Mouse (Mus musculus) MEL (cell line): ENCODE measurements at regions not wholly inside any gene's neighbourhood (a gene's known extent, or its start where the extent isn't known, plus 50 kb on each side); places are given as distances from the start of the nearest gene placed in this dataset.

Experiments used
- DNase-seq: peaks from one replicate; pipeline ENCODE4 v3.0.0; 2011; ENCODE audit warnings: low read depth, low spot score
- H3K27ac ChIP-seq: 2 replicates; pipeline ENCODE4 v1.5.1; 2012; ENCODE audit warnings: low read depth, mild to moderate bottlenecking, control low read depth, low read length, moderate library complexity; ENCODE audit not compliant: control insufficient read depth
- H3K27me3 ChIP-seq, 2 experiments: fragments of 150-350 bp in 1 of 2; sonication (generic) in 1 of 2; 2 replicates each; pipeline ENCODE4 v1.6.1; 2012; ENCODE audit warnings: low read length in 2 of 2, mild to moderate bottlenecking in 2 of 2, improper control_type of control experiment in 1 of 2, moderate library complexity in 1 of 2; ENCODE audit not compliant: insufficient read depth in 2 of 2, control insufficient read depth in 1 of 2
- H3K36me3 ChIP-seq, 2 experiments: 2 replicates each; pipeline ENCODE4 v1.6.1; 2012 to 2014; ENCODE audit warnings: low read length in 2 of 2, improper control_type of control experiment in 1 of 2, inconsistent platforms in 1 of 2, mild to moderate bottlenecking in 1 of 2; ENCODE audit not compliant: insufficient read depth in 2 of 2, control insufficient read depth in 1 of 2
- H3K4me1 ChIP-seq, 2 experiments: fragments of 150-350 bp in 1 of 2; sonication (generic) in 1 of 2; 2 replicates each; pipeline ENCODE4 v1.6.1; 2012; ENCODE audit warnings: low read length in 2 of 2, improper control_type of control experiment in 1 of 2, mild to moderate bottlenecking in 1 of 2; ENCODE audit not compliant: insufficient read depth in 2 of 2, control insufficient read depth in 1 of 2
- H3K4me3 ChIP-seq, 2 experiments: fragments of 150-350 bp in 1 of 2; sonication (generic) in 1 of 2; 2 replicates each; pipeline ENCODE4 v1.5.1; 2012; ENCODE audit warnings: low read depth in 2 of 2, low read length in 2 of 2, mild to moderate bottlenecking in 2 of 2, moderate library complexity in 2 of 2, control low read depth in 1 of 2, improper control_type of control experiment in 1 of 2; ENCODE audit not compliant: control insufficient read depth in 1 of 2, insufficient read depth in 1 of 2
- H3K79me2 ChIP-seq: 2 replicates; pipeline ENCODE4 v1.6.1; 2012; ENCODE audit warnings: mild to moderate bottlenecking, low read length, moderate library complexity; ENCODE audit not compliant: control insufficient read depth, poor library complexity, insufficient read depth
- H3K9ac ChIP-seq: 2 replicates; pipeline ENCODE4 v1.6.1; 2012; ENCODE audit warnings: low read depth, mild to moderate bottlenecking, control low read depth, low read length, moderate library complexity; ENCODE audit not compliant: control insufficient read depth, poor library complexity, severe bottlenecking
- H3K9me3 ChIP-seq: fragments of 150-350 bp; sonication (generic); replicated peaks from 2 replicates; pipeline ENCODE4 v1.6.1; 2012; ENCODE audit warnings: mild to moderate bottlenecking, low read length, improper control_type of control experiment, moderate library complexity; ENCODE audit not compliant: insufficient read depth
- CHD1 ChIP-seq: IDR thresholded peaks from 2 replicates; pipeline ENCODE4 v1.6.1; 2012; ENCODE audit warnings: low read depth, mild to moderate bottlenecking, inconsistent platforms, low read length, improper control_type of control experiment
- CHD2 ChIP-seq: IDR thresholded peaks from 2 replicates; pipeline ENCODE4 v1.6.1; 2011; ENCODE audit warnings: low read length, improper control_type of control experiment
- E2F4 ChIP-seq: IDR thresholded peaks from 2 replicates; pipeline ENCODE4 v1.6.1; 2011; ENCODE audit warnings: low read depth, low read length, improper control_type of control experiment, borderline replicate concordance
- ELF1 ChIP-seq: IDR thresholded peaks from 2 replicates; pipeline ENCODE4 v1.6.1; 2014; ENCODE audit warnings: low read depth, mild to moderate bottlenecking, inconsistent platforms, low read length, improper control_type of control experiment, moderate library complexity
- ETS1 ChIP-seq: IDR thresholded peaks from 2 replicates; pipeline ENCODE4 v1.6.1; 2012; ENCODE audit warnings: low read depth, mild to moderate bottlenecking, inconsistent platforms, low read length, improper control_type of control experiment, moderate library complexity
- GATA1 ChIP-seq: IDR thresholded peaks from 2 replicates; pipeline ENCODE4 v1.6.1; 2011; ENCODE audit warnings: low read depth, low read length, improper control_type of control experiment
- MAX ChIP-seq: IDR thresholded peaks from 2 replicates; pipeline ENCODE4 v1.6.1; 2011; ENCODE audit warnings: low read length, improper control_type of control experiment
- MEF2A ChIP-seq: IDR thresholded peaks from 2 replicates; pipeline ENCODE4 v1.6.1; 2014; ENCODE audit warnings: low read depth, mild to moderate bottlenecking, inconsistent platforms, low read length, improper control_type of control experiment; ENCODE audit not compliant: poor library complexity, insufficient replicate concordance, severe bottlenecking; ENCODE audit errors: extremely low read depth
- MYC ChIP-seq: IDR thresholded peaks from 2 replicates; pipeline ENCODE4 v1.6.1; 2011; ENCODE audit warnings: low read depth, mild to moderate bottlenecking, low read length, improper control_type of control experiment, moderate library complexity
- NRF1 ChIP-seq: IDR thresholded peaks from 2 replicates; pipeline ENCODE4 v1.6.1; 2014; ENCODE audit warnings: low read depth, mild to moderate bottlenecking, inconsistent platforms, low read length, improper control_type of control experiment, moderate library complexity; ENCODE audit not compliant: poor library complexity, insufficient read depth, severe bottlenecking
- POLR2AphosphoS2 ChIP-seq: IDR thresholded peaks from 2 replicates; pipeline ENCODE4 v1.6.1; 2011; ENCODE audit warnings: low read length, improper control_type of control experiment
- SMC3 ChIP-seq: IDR thresholded peaks from 2 replicates; pipeline ENCODE4 v1.6.1; 2011; ENCODE audit warnings: low read depth, low read length, improper control_type of control experiment
- USF1 ChIP-seq: IDR thresholded peaks from 2 replicates; pipeline ENCODE4 v1.6.1; 2014; ENCODE audit warnings: low read depth, mild to moderate bottlenecking, inconsistent platforms, low read length, improper control_type of control experiment, moderate library complexity
- ZKSCAN1 ChIP-seq: IDR thresholded peaks from 2 replicates; pipeline ENCODE4 v1.6.1; 2012; ENCODE audit warnings: low read depth, mild to moderate bottlenecking, inconsistent platforms, low read length, improper control_type of control experiment, moderate library complexity
- ZNF384 ChIP-seq: IDR thresholded peaks from 2 replicates; pipeline ENCODE4 v1.6.1; 2012; ENCODE audit warnings: low read depth, mild to moderate bottlenecking, inconsistent platforms, low read length, improper control_type of control experiment

- Histone ChIP-seq H3K9ac (no peak overlapping the region), H3K79me2 (no peaks in the 10 kb centered on the region)
- TF ChIP-seq ETS1 (peak; percentile 60; the same call in 1 of the 2 replicates), E2F4 (no peak)
- TF ChIP-seq, all 39 proteins: peak for 1
- DNase-seq = peak; percentile 3
- no peaks in the 10 kb centered on the region for H3K36me3 ChIP-seq
- peaks cover 0 to 3% of the 10 kb centered on the region in 2 experiments; a peak in 1 of 4 replicates for H3K4me1 ChIP-seq
- H3K4me3 ChIP-seq = peak overlapping the region in 1 of 2 experiments; percentile 55; a peak in 2 of 4 replicates
- no peak overlapping the region for H3K27ac ChIP-seq
- H3K27me3 ChIP-seq = no peaks in the 10 kb centered on the region
- no peaks in the 10 kb centered on the region for H3K9me3 ChIP-seq
These were observed 658.6 kb upstream of the Ccdc54 start for GRCm38 (mm10) chr16:51249593-51249992.

- no peaks in the 10 kb centered on the region for H3K79me2 ChIP-seq
- no peaks in the 10 kb centered on the region for H3K36me3 ChIP-seq
These were observed 638.6 kb upstream of the Ccdc54 start for GRCm38 (mm10) chr16:51229570-51229969.

More at GRCm38 (mm10) chr16:51229570-51229969, 638.6 kb upstream of the Ccdc54 start:
- TF ChIP-seq ZNF384 (no peak), SMC3 (no peak), POLR2AphosphoS2 (no peak), ZKSCAN1 (no peak), ELF1 (no peak), E2F4 (no peak), NRF1 (no peak), CHD1 (no peak), GATA1 (no peak), USF1 (no peak), CHD2 (no peak), MYC (no peak), MAX (no peak), MEF2A (no peak)
- Histone ChIP-seq H3K9me3 (no peaks in the 10 kb centered on the region), H3K9ac (no peak overlapping the region), H3K27ac (no peak overlapping the region), H3K4me3 (no peak overlapping the region), H3K27me3 (no peaks in the 10 kb centered on the region), H3K4me1 (no peaks in the 10 kb centered on the region)
- DNase-seq = no peak
